Mouse (Mus musculus): ENCODE data around the gene Mybpc3.

The Mybpc3 gene

GRCm38 (mm10) chr2:91121497-91121896 lies 3.6 kb downstream of the Mybpc3 start:
- DNase-seq (ENCODE audit: low spot score) = no peak

- no peak for DNase-seq (ENCODE audit: low spot score)
These were observed 5.6 kb downstream of the Mybpc3 start for GRCm38 (mm10) chr2:91123521-91123920.

GRCm38 (mm10) chr2:91125101-91125500 lies 7.2 kb downstream of the Mybpc3 start:
- no peak for DNase-seq (ENCODE audit: low spot score)

GRCm38 (mm10) chr2:91128761-91129160 lies 10.8 kb downstream of the Mybpc3 start:
- DNase-seq (ENCODE audit: low spot score) = no peak

GRCm38 (mm10) chr2:91130126-91130525 lies 12.2 kb downstream of the Mybpc3 start:
- no peak for DNase-seq (ENCODE audit: low spot score)

- DNase-seq (ENCODE audit: low spot score) = no peak
These were observed 13.3 kb downstream of the Mybpc3 start for GRCm38 (mm10) chr2:91131251-91131650.

GRCm38 (mm10) chr2:91132035-91132434 lies 14.1 kb downstream of the Mybpc3 start:
- no peak for DNase-seq (ENCODE audit: low spot score)

- DNase-seq (ENCODE audit: low spot score) = no peak
These were observed 18.8 kb downstream of the Mybpc3 start for GRCm38 (mm10) chr2:91136513-91137412.

GRCm38 (mm10) chr2:91137481-91137880 lies 19.5 kb downstream of the Mybpc3 start:
- no peak for DNase-seq (ENCODE audit: low spot score)

GRCm38 (mm10) chr2:91139311-91139710 lies 21.4 kb downstream of the Mybpc3 start:
- no peak for DNase-seq (ENCODE audit: low spot score)

- DNase-seq (ENCODE audit: low spot score) = no peak
These were observed 21.8 kb downstream of the Mybpc3 start for GRCm38 (mm10) chr2:91139764-91140163.

GRCm38 (mm10) chr2:91142920-91143319 lies 25.0 kb downstream of the Mybpc3 start:
- no peak for DNase-seq (ENCODE audit: low spot score)

GRCm38 (mm10) chr2:91143401-91143800 lies 25.5 kb downstream of the Mybpc3 start:
- DNase-seq (ENCODE audit: low spot score) = no peak

- no peak for DNase-seq (ENCODE audit: low spot score)
These were observed 30.2 kb downstream of the Mybpc3 start for GRCm38 (mm10) chr2:91148101-91148500.

- no peak for DNase-seq (ENCODE audit: low spot score)
These were observed 33.4 kb downstream of the Mybpc3 start for GRCm38 (mm10) chr2:91151331-91151730.

- DNase-seq (ENCODE audit: low spot score) = no peak
These were observed 35.0 kb downstream of the Mybpc3 start for GRCm38 (mm10) chr2:91152885-91153377.

GRCm38 (mm10) chr2:91154091-91154490 lies 36.1 kb downstream of the Mybpc3 start:
- DNase-seq (ENCODE audit: low spot score) = no peak

GRCm38 (mm10) chr2:91157002-91157752 lies 39.2 kb downstream of the Mybpc3 start:
- no peak for DNase-seq (ENCODE audit: low spot score)

GRCm38 (mm10) chr2:91160591-91160990 lies 42.6 kb downstream of the Mybpc3 start:
- no peak for DNase-seq (ENCODE audit: low spot score)

GRCm38 (mm10) chr2:91162952-91163351 lies 45.0 kb downstream of the Mybpc3 start:
- no peak for DNase-seq (ENCODE audit: low spot score)

GRCm38 (mm10) chr2:91163532-91163931 lies 45.6 kb downstream of the Mybpc3 start:
- DNase-seq (ENCODE audit: low spot score) = no peak

GRCm38 (mm10) chr2:91164991-91165390 lies 47.0 kb downstream of the Mybpc3 start:
- DNase-seq (ENCODE audit: low spot score) = no peak

GRCm38 (mm10) chr2:91167629-91168028 lies 49.7 kb downstream of the Mybpc3 start:
- no peak for DNase-seq (ENCODE audit: low spot score)

Measured in layer of hippocampus, adult 9-10 months (tissue).